In genomic region chr6:55214541-55214940, GRCm38 (mm10) we compare ENCODE assay signal across 15 mouse cellular contexts. TPM values are rescaled to one million over a fixed set of nuclear protein-coding genes. Genes with fewer than 3 reads are reported as not detected.
DNase-seq lines count a peak whose midpoint lies in the region; ATAC-seq and TF ChIP-seq lines count a peak whose summit lies in the region.
"Had no signal": no experiment of that assay in that cellular context is flagged by ENCODE, and none has a peak within 500 bp of the region (broad histone marks: within the 10 kb centered on the region; RNA-seq: fewer than 3 reads in every experiment).

No protein-coding gene starts in this region.

- ATAC-seq in kidney, embryonic 14.5 days (ENCODE audit: low FRiP score, low TSS enrichment) = no peak
- ATAC-seq in lung, embryonic 15.5 days (ENCODE audit: borderline replicate concordance, extremely low read depth, low FRiP score, low TSS enrichment) = peak; percentile 61; the same call in 1 of the 2 replicates
- no peak for ATAC-seq in intestine, embryonic 15.5 days

- no peak for TF ChIP-seq CTCF in kidney, adult 2 months (conservative IDR thresholded peaks at IDR 0.05; ENCODE audit: insufficient read depth, insufficient read length, low read depth, low read length)

- H3K27ac ChIP-seq in kidney, adult 2 months (ENCODE audit: insufficient read depth, low read depth, low read length) = no peak overlapping the region
- no peak overlapping the region for H3K27ac ChIP-seq in kidney, embryonic 14.5 days (ENCODE audit: low read depth, low read length)
- no peak overlapping the region for H3K27ac ChIP-seq in lung, embryonic 15.5 days
- H3K27ac ChIP-seq in intestine, embryonic 15.5 days = no peak overlapping the region
- H3K27ac ChIP-seq: hindbrain, embryonic 13.5 days; liver, embryonic 14.5 days had no signal

- 66% methylated on average over 3 of the region's 3 CpGs for WGBS in kidney, adult 2 months
- WGBS in kidney, embryonic 14.5 days = 81% methylated on average over 3 of the region's 3 CpGs
- 50% methylated on average over 3 of the region's 3 CpGs for WGBS in lung, embryonic 15.5 days
- 63% methylated on average over 3 of the region's 3 CpGs for WGBS in intestine, embryonic 15.5 days

- H3K4me3 ChIP-seq in kidney, adult 2 months (ENCODE audit: insufficient read depth, low read depth, low read length) = no peak overlapping the region
- no peak overlapping the region for H3K4me3 ChIP-seq in kidney, embryonic 14.5 days (ENCODE audit: low read length)
- H3K4me3 ChIP-seq in lung, embryonic 15.5 days = no peak overlapping the region
- H3K4me3 ChIP-seq in intestine, embryonic 15.5 days (replicated peaks) = no peak overlapping the region
- H3K4me3 ChIP-seq: erythroblast, embryonic 14.5 days; hindbrain, embryonic 13.5 days had no signal

- H3K9me3 ChIP-seq in kidney, embryonic 14.5 days (ENCODE audit: control insufficient read depth, low read length) = no peaks in the 10 kb centered on the region
- H3K9me3 ChIP-seq in lung, embryonic 15.5 days = no peaks in the 10 kb centered on the region
- H3K9me3 ChIP-seq in intestine, embryonic 15.5 days = no peaks in the 10 kb centered on the region
- H3K9me3 ChIP-seq: G1E; hindbrain, embryonic 13.5 days had no signal

- no peak overlapping the region for H3K9ac ChIP-seq in kidney, embryonic 14.5 days (ENCODE audit: low read depth, low read length)
- H3K9ac ChIP-seq in lung, embryonic 15.5 days = no peak overlapping the region
- no peak overlapping the region for H3K9ac ChIP-seq in intestine, embryonic 15.5 days
- H3K9ac ChIP-seq: hindbrain, embryonic 13.5 days; liver, embryonic 14.5 days had no signal

- no peak overlapping the region for H3K4me2 ChIP-seq in kidney, embryonic 14.5 days (replicated peaks; ENCODE audit: low read depth, low read length)
- H3K4me2 ChIP-seq in lung, embryonic 15.5 days = no peak overlapping the region
- H3K4me2 ChIP-seq in intestine, embryonic 15.5 days (replicated peaks) = no peak overlapping the region
- H3K4me2 ChIP-seq: hindbrain, embryonic 13.5 days; midbrain, embryonic 11.5 days had no signal

- DNase-seq in cerebellum, postnatal 10 days = peak; percentile 57 to 73
- no peak for DNase-seq in cerebellum, postnatal 36 days
- peak; percentile 52 for DNase-seq in kidney, adult 2 months
- DNase-seq in gastrocnemius, postnatal 10 days = peak; percentile 28
- DNase-seq in Muller cell, postnatal 12 days (ENCODE audit: inconsistent ontology term) = no peak
- DNase-seq: right cerebral cortex, adult 18-20 months; thymus, postnatal 25 days had no signal

- H3K4me1 ChIP-seq in kidney, adult 2 months (ENCODE audit: control insufficient read depth, insufficient read depth, low read length) = no peaks in the 10 kb centered on the region
- H3K4me1 ChIP-seq in kidney, embryonic 14.5 days (ENCODE audit: control insufficient read depth, insufficient read depth, low read length) = no peaks in the 10 kb centered on the region
- peaks cover 11% of the 10 kb centered on the region; the same call in 1 of the 2 replicates for H3K4me1 ChIP-seq in lung, embryonic 15.5 days
- H3K4me1 ChIP-seq in intestine, embryonic 15.5 days (replicated peaks) = no peaks in the 10 kb centered on the region
- H3K4me1 ChIP-seq: hindbrain, embryonic 13.5 days had no signal

- H3K36me3 ChIP-seq in kidney, adult 2 months (ENCODE audit: control insufficient read depth, insufficient read depth, low read length) = peaks cover 1% of the 10 kb centered on the region; the same call in 1 of the 2 replicates
- H3K36me3 ChIP-seq in kidney, embryonic 14.5 days (ENCODE audit: control insufficient read depth, insufficient read depth, low read length) = peaks cover 21% of the 10 kb centered on the region; the same call in 1 of the 2 replicates
- peaks cover 14% of the 10 kb centered on the region; the same call in 1 of the 2 replicates for H3K36me3 ChIP-seq in lung, embryonic 15.5 days
- H3K36me3 ChIP-seq in intestine, embryonic 15.5 days = no peaks in the 10 kb centered on the region
- H3K36me3 ChIP-seq: G1E had no signal

- TF ChIP-seq POLR2A in kidney, adult 2 months (IDR thresholded peaks at IDR 0.05; ENCODE audit: low read depth, low read length) = no peak

- H3K27me3 ChIP-seq in kidney, adult 2 months (replicated peaks; ENCODE audit: control insufficient read depth, insufficient read depth, low read length) = no peaks in the 10 kb centered on the region
- H3K27me3 ChIP-seq in kidney, embryonic 14.5 days (ENCODE audit: control insufficient read depth, insufficient read depth, low read length) = no peaks in the 10 kb centered on the region
- H3K27me3 ChIP-seq in lung, embryonic 15.5 days = no peaks in the 10 kb centered on the region
- H3K27me3 ChIP-seq in intestine, embryonic 15.5 days (replicated peaks) = no peaks in the 10 kb centered on the region
- H3K27me3 ChIP-seq: hindbrain, embryonic 13.5 days had no signal

RNA-seq across cellular contexts. Expression of gene Mindy4, which starts 11.4 kb away (rescaled TPM):
- polyA plus RNA-seq in kidney, adult 2 months (2012; rRNA removed) = 14.3 and 14.6 TPM in 2 replicates
- polyA plus RNA-seq in kidney, embryonic 14.5 days (2014; fragmentation: Nextera tagmentation; extraction: Ambion mirVana) = 10.5 and 17.7 TPM in 2 replicates
- total RNA-seq in gastrocnemius, postnatal 10 days (2021) = 1 to 10 TPM; 3.3 to 4.1 TPM
- polyA plus RNA-seq in lung, embryonic 15.5 days (2015; fragmentation: Nextera tagmentation; extraction: Ambion mirVana) = 16.1 and 16.4 TPM in 2 replicates
- 6.5 and 7.3 TPM in 2 replicates for polyA plus RNA-seq in intestine, embryonic 15.5 days (2015; fragmentation: Nextera tagmentation; extraction: Ambion mirVana)
- polyA plus RNA-seq: G1E had no signal

RNA-seq across cellular contexts. Expression of gene Inmt, which starts 39.7 kb away (rescaled TPM):
- polyA plus RNA-seq in kidney, adult 2 months (2012; rRNA removed) = 27.0 and 30.3 TPM in 2 replicates
- 3.6 and 4.0 TPM in 2 replicates for polyA plus RNA-seq in kidney, embryonic 14.5 days (2014; fragmentation: Nextera tagmentation; extraction: Ambion mirVana)
- under 1 TPM; 0.25 to 0.89 TPM for total RNA-seq in gastrocnemius, postnatal 10 days (2021)
- polyA plus RNA-seq in lung, embryonic 15.5 days (2015; fragmentation: Nextera tagmentation; extraction: Ambion mirVana) = 0.15 and 0.24 TPM in 2 replicates
- 0.21 and 0.62 TPM in 2 replicates for polyA plus RNA-seq in intestine, embryonic 15.5 days (2015; fragmentation: Nextera tagmentation; extraction: Ambion mirVana)
- total RNA-seq: G1E had no signal
- polyA plus RNA-seq: erythroblast, embryonic 14.5 days; G1E; hindbrain, embryonic 13.5 days had no signal

Comparison
In these comparisons a context has a peak if more than half of its experiments do, and no peak if none do; other contexts are left out.
1. DNase-seq: peak in cerebellum, postnatal 10 days (2 of 2), kidney, adult 2 months (single experiment) and gastrocnemius, postnatal 10 days (single experiment); none in cerebellum, postnatal 36 days (0 of 2) and Muller cell, postnatal 12 days (single experiment).